9 mouse cellular contexts compared by ENCODE assay signal in genomic region chr2:30470143-30470946, GRCm38 (mm10). TPM values are rescaled to one million over a fixed set of nuclear protein-coding genes. Genes with fewer than 3 reads are reported as not detected.
A peak's percentile ranks its signal among the peaks of the same experiment; 100 is the strongest.
DNase-seq lines count a peak whose midpoint lies in the region; ATAC-seq and TF ChIP-seq lines count a peak whose summit lies in the region.
"Had no signal": no experiment of that assay in that cellular context is flagged by ENCODE, and none has a peak within 500 bp of the region (broad histone marks: within the 10 kb centered on the region; RNA-seq: fewer than 3 reads in every experiment).

No protein-coding gene starts in this region.

- peak overlapping the region; percentile 93 for H3K4me2 ChIP-seq in heart, embryonic 15.5 days
- H3K4me2 ChIP-seq in kidney, postnatal 0 days (ENCODE audit: low read length), result peak overlapping the region; percentile 98
- H3K4me2 ChIP-seq in liver, postnatal 0 days (ENCODE audit: low read depth, low read length), result peak overlapping the region; percentile 67

- no peaks in the 10 kb centered on the region for H3K36me3 ChIP-seq in E14TG2a.4 (ENCODE audit: insufficient read depth, low read length)
- H3K36me3 ChIP-seq in forebrain, embryonic 10.5 days (replicated peaks), result no peaks in the 10 kb centered on the region; the same call in 1 of the 2 replicates
- H3K36me3 ChIP-seq in heart, embryonic 15.5 days, result no peaks in the 10 kb centered on the region
- no peaks in the 10 kb centered on the region for H3K36me3 ChIP-seq in kidney, postnatal 0 days (ENCODE audit: insufficient read depth, low read length)
- no peaks in the 10 kb centered on the region for H3K36me3 ChIP-seq in liver, postnatal 0 days (replicated peaks; ENCODE audit: insufficient read depth, low read length)

- H3K9ac ChIP-seq in heart, embryonic 15.5 days, result peak overlapping the region; percentile 69
- H3K9ac ChIP-seq in kidney, postnatal 0 days (ENCODE audit: low read depth, low read length), result peak overlapping the region; percentile 77
- peak overlapping the region; percentile 57 for H3K9ac ChIP-seq in liver, postnatal 0 days (replicated peaks)

- H3K4me1 ChIP-seq in E14TG2a.4 (replicated peaks; ENCODE audit: low read depth, low read length), result peaks cover 33% of the 10 kb centered on the region
- peaks cover 70% of the 10 kb centered on the region for H3K4me1 ChIP-seq in forebrain, embryonic 10.5 days
- H3K4me1 ChIP-seq in heart, embryonic 15.5 days (replicated peaks), result peaks cover 45% of the 10 kb centered on the region
- H3K4me1 ChIP-seq in kidney, postnatal 0 days (replicated peaks; ENCODE audit: insufficient read depth, low read length), result peaks cover 8% of the 10 kb centered on the region
- H3K4me1 ChIP-seq in liver, postnatal 0 days (ENCODE audit: insufficient read depth), result peaks cover 24% of the 10 kb centered on the region
- peaks cover 23% of the 10 kb centered on the region for H3K4me1 ChIP-seq in olfactory bulb, adult 2 months (ENCODE audit: control insufficient read depth, insufficient read depth, low read length)

- no peak for TF ChIP-seq CTCF in E14TG2a.4 (conservative IDR thresholded peaks at IDR 0.05; ENCODE audit: low read length)
- peak; percentile 31; the same call in 1 of the 2 replicates for TF ChIP-seq CTCF in kidney, postnatal 0 days (IDR thresholded peaks at IDR 0.05; ENCODE audit: low read depth)
- no peak for TF ChIP-seq CTCF in liver, postnatal 0 days (IDR thresholded peaks at IDR 0.05; ENCODE audit: low read depth)
- TF ChIP-seq CTCF in olfactory bulb, adult 2 months (IDR thresholded peaks at IDR 0.05; ENCODE audit: insufficient read depth, low read depth, low read length), result no peak

- peaks cover 58% of the 10 kb centered on the region for H3K27me3 ChIP-seq in E14TG2a.4 (ENCODE audit: insufficient read depth, low read length)
- peaks cover 45% of the 10 kb centered on the region for H3K27me3 ChIP-seq in forebrain, embryonic 10.5 days (ENCODE audit: poor library complexity, severe bottlenecking)
- H3K27me3 ChIP-seq in heart, embryonic 15.5 days, result 0 out of 2 replicates have a peak, but pooled peaks cover 7% of the 10 kb centered on the region
- H3K27me3 ChIP-seq in kidney, postnatal 0 days (ENCODE audit: insufficient read depth, low read length), result no peaks in the 10 kb centered on the region
- H3K27me3 ChIP-seq in liver, postnatal 0 days (ENCODE audit: insufficient read depth, low read length), result peaks cover 63% of the 10 kb centered on the region

- DNase-seq in adrenal gland, postnatal 36 days, result peak; percentile 66 to 80
- DNase-seq in forebrain, embryonic 10.5 days (ENCODE audit: extremely low spot score, low spot score), result peak; percentile 80
- peak; percentile 93 for DNase-seq in kidney, postnatal 0 days (ENCODE audit: low spot score)
- DNase-seq in liver, postnatal 0 days, result no peak
- peak; percentile 80 for DNase-seq in urinary bladder, postnatal 14 days (ENCODE audit: low spot score)

- TF ChIP-seq EP300 in liver, postnatal 0 days (IDR thresholded peaks at IDR 0.05; ENCODE audit: low read depth), result no peak

- ATAC-seq in heart, embryonic 15.5 days (replicated peaks; ENCODE audit: insufficient number of reproducible peaks, insufficient read depth, low FRiP score, low read depth), result no peak
- no peak for ATAC-seq in kidney, postnatal 0 days (replicated peaks; ENCODE audit: low FRiP score, low read depth)
- no peak for ATAC-seq in liver, postnatal 0 days

- H3K4me3 ChIP-seq in E14TG2a.4 (replicated peaks; ENCODE audit: low read length), result peak overlapping the region; percentile 77
- peak overlapping the region; percentile 92 for H3K4me3 ChIP-seq in forebrain, embryonic 10.5 days
- H3K4me3 ChIP-seq in heart, embryonic 15.5 days, result peak overlapping the region; percentile 88
- H3K4me3 ChIP-seq in kidney, postnatal 0 days (replicated peaks; ENCODE audit: low read depth, low read length), result peak overlapping the region; percentile 89
- peak overlapping the region; percentile 34 for H3K4me3 ChIP-seq in liver, postnatal 0 days (ENCODE audit: low read depth, low read length)
- H3K4me3 ChIP-seq in olfactory bulb, adult 2 months (ENCODE audit: insufficient read depth, low read depth, low read length), result peak overlapping the region; percentile 51
- H3K4me3 ChIP-seq: erythroblast, embryonic 14.5 days had no signal

- no peaks in the 10 kb centered on the region for H3K9me3 ChIP-seq in E14TG2a.4 (ENCODE audit: low read length)
- no peaks in the 10 kb centered on the region for H3K9me3 ChIP-seq in forebrain, embryonic 10.5 days
- no peaks in the 10 kb centered on the region for H3K9me3 ChIP-seq in heart, embryonic 15.5 days (replicated peaks)
- H3K9me3 ChIP-seq in kidney, postnatal 0 days (replicated peaks; ENCODE audit: low read length), result no peaks in the 10 kb centered on the region
- H3K9me3 ChIP-seq in liver, postnatal 0 days (ENCODE audit: low read length), result no peaks in the 10 kb centered on the region

- under 1% methylated on average over 46 of the region's 46 CpGs for WGBS in forebrain, embryonic 10.5 days
- WGBS in heart, embryonic 15.5 days, result under 1% methylated on average over 46 of the region's 46 CpGs
- WGBS in kidney, postnatal 0 days, result under 1% methylated on average over 46 of the region's 46 CpGs
- 1% methylated on average over 46 of the region's 46 CpGs for WGBS in liver, postnatal 0 days (ENCODE audit: insufficient replicate concordance)
- WGBS in olfactory bulb, adult 2 months, result under 1% methylated on average over 46 of the region's 46 CpGs

- 0 out of 2 replicates have a peak, but pooled peaks have one; percentile 28 for TF ChIP-seq POLR2A in olfactory bulb, adult 2 months (IDR thresholded peaks at IDR 0.05; ENCODE audit: insufficient read depth, low read depth, low read length)

- peak overlapping the region; percentile 98 for H3K27ac ChIP-seq in forebrain, embryonic 10.5 days
- H3K27ac ChIP-seq in heart, embryonic 15.5 days, result peak overlapping the region; percentile 93
- H3K27ac ChIP-seq in kidney, postnatal 0 days, result peak overlapping the region; percentile 99
- peak overlapping the region; percentile 49 for H3K27ac ChIP-seq in liver, postnatal 0 days (ENCODE audit: low read depth)
- H3K27ac ChIP-seq in olfactory bulb, adult 2 months (ENCODE audit: insufficient read depth, low read depth, low read length), result peak overlapping the region; percentile 18

RNA-seq across cellular contexts. Expression of gene Ier5l, which starts 3.7 kb away (rescaled TPM):
- 1 to 10 TPM; 3.3 to 4.5 TPM for total RNA-seq in adrenal gland, postnatal 36 days (2021)
- 1.6 and 2.0 TPM in 2 replicates for polyA plus RNA-seq in forebrain, embryonic 10.5 days (2016; fragmentation: Nextera tagmentation; extraction: Ambion mirVana)
- polyA plus RNA-seq in heart, embryonic 15.5 days (2015; fragmentation: Nextera tagmentation; extraction: Ambion mirVana), result 1.7 and 2.0 TPM in 2 replicates
- 3.5 and 8.1 TPM in 2 replicates for polyA plus RNA-seq in kidney, postnatal 0 days (2015; fragmentation: Nextera tagmentation; extraction: Ambion mirVana)
- polyA plus RNA-seq in liver, postnatal 0 days (2015; fragmentation: Nextera tagmentation; extraction: Ambion mirVana), result 0.31 and 0.69 TPM in 2 replicates
- not detected in 2 replicates for polyA plus RNA-seq in olfactory bulb, adult 2 months (2012; ENCODE audit: insufficient read depth, insufficient read length, low replicate concordance, missing spikeins)

RNA-seq across cellular contexts. Expression of gene Ptpa, which starts 54.5 kb away (rescaled TPM):
- 100 to 1,000 TPM; 123 to 143 TPM for total RNA-seq in adrenal gland, postnatal 36 days (2021)
- polyA plus RNA-seq in forebrain, embryonic 10.5 days (2016; fragmentation: Nextera tagmentation; extraction: Ambion mirVana), result 149 and 165 TPM in 2 replicates
- 102 and 119 TPM in 2 replicates for polyA plus RNA-seq in heart, embryonic 15.5 days (2015; fragmentation: Nextera tagmentation; extraction: Ambion mirVana)
- polyA plus RNA-seq in kidney, postnatal 0 days (2015; fragmentation: Nextera tagmentation; extraction: Ambion mirVana), result 131 and 142 TPM in 2 replicates
- polyA plus RNA-seq in liver, postnatal 0 days (2015; fragmentation: Nextera tagmentation; extraction: Ambion mirVana), result 65.6 and 76.8 TPM in 2 replicates
- polyA plus RNA-seq in olfactory bulb, adult 2 months (2012; ENCODE audit: insufficient read depth, insufficient read length, low replicate concordance, missing spikeins), result not detected in 2 replicates

RNA-seq across cellular contexts. Expression of gene Crat, which starts 54.7 kb away (rescaled TPM):
- 100 to 1,000 TPM; 124 to 168 TPM for total RNA-seq in adrenal gland, postnatal 36 days (2021)
- polyA plus RNA-seq in forebrain, embryonic 10.5 days (2016; fragmentation: Nextera tagmentation; extraction: Ambion mirVana), result 23.2 and 23.6 TPM in 2 replicates
- polyA plus RNA-seq in heart, embryonic 15.5 days (2015; fragmentation: Nextera tagmentation; extraction: Ambion mirVana), result 108 and 109 TPM in 2 replicates
- polyA plus RNA-seq in kidney, postnatal 0 days (2015; fragmentation: Nextera tagmentation; extraction: Ambion mirVana), result 42.9 and 49.2 TPM in 2 replicates
- polyA plus RNA-seq in liver, postnatal 0 days (2015; fragmentation: Nextera tagmentation; extraction: Ambion mirVana), result 57.5 and 64.3 TPM in 2 replicates
- not detected in 2 replicates for polyA plus RNA-seq in olfactory bulb, adult 2 months (2012; ENCODE audit: insufficient read depth, insufficient read length, low replicate concordance, missing spikeins)

Comparison
In these comparisons a context has a peak if more than half of its experiments do, and no peak if none do; other contexts are left out.
1. H3K4me3 ChIP-seq: peak in every context shown above with its lines; median percentile 92 in forebrain, embryonic 10.5 days; 89 in kidney, postnatal 0 days; 88 in heart, embryonic 15.5 days; 77 in E14TG2a.4; 51 in olfactory bulb, adult 2 months; 34 in liver, postnatal 0 days.
2. H3K27ac ChIP-seq: peak in every context shown above with its lines; median percentile 99 in kidney, postnatal 0 days; 98 in forebrain, embryonic 10.5 days; 93 in heart, embryonic 15.5 days; 49 in liver, postnatal 0 days; 18 in olfactory bulb, adult 2 months.
3. RNA of gene Crat, which starts 54.7 kb away (polyA plus RNA-seq): 108 to 109 TPM in heart, embryonic 15.5 days, 57.5 to 64.3 TPM in liver, postnatal 0 days, 42.9 to 49.2 TPM in kidney, postnatal 0 days and 23.2 to 23.6 TPM in forebrain, embryonic 10.5 days; not detected in olfactory bulb, adult 2 months; every median in the first group is over 10 times any median in the second.
4. Peak in every context shown above with its lines, with median percentiles within 50 percentile points of each other: H3K4me2 ChIP-seq and H3K9ac ChIP-seq.